Mouse (Mus musculus): ENCODE measurements around the gene Styxl1.

Styxl1 gene

GRCm38 (mm10) chr5:135725991-135726390 is 52.2 kb downstream of the Styxl1 start:
- DNase-seq (ENCODE audit: low spot score), result no peak

GRCm38 (mm10) chr5:135725391-135725841 is 52.8 kb downstream of the Styxl1 start:
- no peak for DNase-seq (ENCODE audit: low spot score)

GRCm38 (mm10) chr5:135724536-135725322 is 53.5 kb downstream of the Styxl1 start:
- no peak for DNase-seq (ENCODE audit: low spot score)

- no peak for DNase-seq (ENCODE audit: low spot score)
Observed at GRCm38 (mm10) chr5:135723165-135723751, 54.9 kb downstream of the Styxl1 start.

- DNase-seq (ENCODE audit: low spot score), result peak; percentile 69
Observed at GRCm38 (mm10) chr5:135722121-135722520, 56.1 kb downstream of the Styxl1 start.

- DNase-seq (ENCODE audit: low spot score), result no peak
Observed at GRCm38 (mm10) chr5:135721076-135721475, 57.1 kb downstream of the Styxl1 start.

- no peak for DNase-seq (ENCODE audit: low spot score)
Observed at GRCm38 (mm10) chr5:135720121-135720520, 58.1 kb downstream of the Styxl1 start.

GRCm38 (mm10) chr5:135719586-135720120 is 58.5 kb downstream of the Styxl1 start:
- DNase-seq (ENCODE audit: low spot score), result no peak

GRCm38 (mm10) chr5:135715624-135716023 is 62.6 kb downstream of the Styxl1 start:
- no peak for DNase-seq (ENCODE audit: low spot score)

- DNase-seq (ENCODE audit: low spot score), result peak; percentile 55
Observed at GRCm38 (mm10) chr5:135713441-135714218, 64.6 kb downstream of the Styxl1 start.

- DNase-seq (ENCODE audit: low spot score), result peak; percentile 62
Observed at GRCm38 (mm10) chr5:135712803-135713202, 65.4 kb downstream of the Styxl1 start.

GRCm38 (mm10) chr5:135711582-135712355 is 66.4 kb downstream of the Styxl1 start:
- no peak for DNase-seq (ENCODE audit: low spot score)

- DNase-seq (ENCODE audit: low spot score), result no peak
Observed at GRCm38 (mm10) chr5:135710599-135711214, 67.5 kb downstream of the Styxl1 start.

- no peak for DNase-seq (ENCODE audit: low spot score)
Observed at GRCm38 (mm10) chr5:135709716-135710115, 68.5 kb downstream of the Styxl1 start.

GRCm38 (mm10) chr5:135707855-135708254 is 70.3 kb downstream of the Styxl1 start:
- DNase-seq (ENCODE audit: low spot score), result no peak

- no peak for DNase-seq (ENCODE audit: low spot score)
Observed at GRCm38 (mm10) chr5:135707039-135707438, 71.1 kb downstream of the Styxl1 start.

- DNase-seq (ENCODE audit: low spot score), result no peak
Observed at GRCm38 (mm10) chr5:135705383-135705782, 72.8 kb downstream of the Styxl1 start.

GRCm38 (mm10) chr5:135703431-135703830 is 74.8 kb downstream of the Styxl1 start:
- DNase-seq (ENCODE audit: low spot score), result no peak

GRCm38 (mm10) chr5:135702682-135703192 is 75.4 kb downstream of the Styxl1 start:
- peak; percentile 68 for DNase-seq (ENCODE audit: low spot score)

- DNase-seq (ENCODE audit: low spot score), result no peak
Observed at GRCm38 (mm10) chr5:135702190-135702589, 76.0 kb downstream of the Styxl1 start.

GRCm38 (mm10) chr5:135701601-135702000 is 76.6 kb downstream of the Styxl1 start:
- DNase-seq (ENCODE audit: low spot score), result no peak

All from layer of hippocampus, adult 11-12 months (tissue).